Mouse (Mus musculus): ENCODE measurements around the gene Upf1.

The Upf1 gene

DNA sequence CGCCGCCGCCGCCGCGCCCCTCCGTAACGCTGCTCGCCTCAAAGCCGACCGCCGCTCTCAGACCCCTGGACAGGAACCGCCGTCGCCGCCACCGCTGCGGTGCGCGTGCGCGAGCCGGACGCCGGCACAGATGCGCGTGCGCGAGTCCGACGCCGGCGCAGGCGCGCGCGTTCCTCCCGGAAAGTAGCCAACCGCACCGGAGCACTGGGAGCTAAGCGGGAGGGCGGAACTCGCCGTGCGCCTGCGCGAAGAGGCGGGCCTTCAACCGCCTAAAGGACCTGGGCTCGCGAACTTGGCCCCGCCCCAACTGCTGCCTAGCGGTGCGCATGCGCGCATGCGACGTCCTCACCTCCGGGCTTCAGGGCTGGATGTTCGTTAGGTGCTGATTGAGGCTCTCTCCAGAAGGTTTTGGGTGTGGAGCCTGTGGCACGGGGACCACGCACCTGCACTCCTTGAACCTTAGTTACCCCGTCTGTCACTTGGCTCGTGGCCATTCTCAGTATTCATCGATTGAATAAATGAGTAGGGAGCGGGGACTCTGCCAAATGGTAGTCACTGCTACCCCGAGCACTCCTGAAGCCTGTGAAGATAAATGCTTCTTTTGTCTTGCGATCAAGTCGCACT, at the start of gene Upf1:
TSS of gene Upf1 (minus strand) at position 85 of the 624 bp plus-strand sequence.
- in situ Hi-C loops (cut with MboI, MseI), result no loop called here

DNA sequence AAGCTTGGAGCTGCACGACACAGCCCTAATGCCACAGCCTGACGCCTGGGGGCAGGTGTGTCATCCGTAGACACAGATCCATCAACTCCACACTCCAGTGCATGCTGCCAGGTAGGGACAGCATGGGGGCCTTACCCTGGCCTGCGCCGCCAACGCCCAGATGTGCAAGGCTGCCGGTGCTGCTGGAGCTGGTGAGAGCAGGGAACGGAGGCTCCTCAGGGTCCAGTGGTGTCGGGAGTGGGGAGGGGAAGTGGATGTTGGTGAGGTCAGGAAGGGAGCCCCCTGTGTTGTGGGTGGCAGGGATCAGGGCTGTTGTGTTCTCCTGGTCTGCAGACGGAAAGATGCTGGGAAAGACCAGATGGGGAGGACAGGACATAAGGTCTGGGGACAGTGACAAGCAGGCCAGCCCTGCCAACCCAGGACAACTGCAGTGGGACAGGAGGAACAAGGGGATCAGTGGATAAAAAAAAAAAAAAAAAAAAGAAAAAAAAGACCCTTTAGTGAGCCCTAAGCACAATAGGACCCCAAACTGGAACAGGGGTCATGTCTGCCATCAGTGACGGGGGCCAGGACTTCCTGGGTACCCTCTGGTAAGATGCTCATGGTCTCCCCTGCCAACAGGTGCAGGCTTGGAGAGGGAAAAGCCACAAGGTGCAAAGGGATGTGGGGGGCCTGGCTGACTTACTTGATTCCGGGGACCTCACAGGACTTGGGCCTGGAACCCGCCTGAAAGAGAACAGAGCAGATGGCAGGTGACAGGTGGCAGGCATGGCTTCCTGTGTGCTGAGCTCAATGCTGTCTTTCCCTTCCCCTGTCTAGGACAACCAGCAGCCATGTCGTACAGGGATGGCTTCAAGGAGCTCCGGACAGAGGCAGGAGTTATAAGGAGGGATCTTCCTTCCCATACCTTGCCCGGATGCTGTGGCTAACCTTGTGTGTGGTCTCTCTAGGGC, 44.8 kb upstream of the Upf1 start:
- in situ Hi-C loops (cut with MboI, MseI), result no loop called here

DNA sequence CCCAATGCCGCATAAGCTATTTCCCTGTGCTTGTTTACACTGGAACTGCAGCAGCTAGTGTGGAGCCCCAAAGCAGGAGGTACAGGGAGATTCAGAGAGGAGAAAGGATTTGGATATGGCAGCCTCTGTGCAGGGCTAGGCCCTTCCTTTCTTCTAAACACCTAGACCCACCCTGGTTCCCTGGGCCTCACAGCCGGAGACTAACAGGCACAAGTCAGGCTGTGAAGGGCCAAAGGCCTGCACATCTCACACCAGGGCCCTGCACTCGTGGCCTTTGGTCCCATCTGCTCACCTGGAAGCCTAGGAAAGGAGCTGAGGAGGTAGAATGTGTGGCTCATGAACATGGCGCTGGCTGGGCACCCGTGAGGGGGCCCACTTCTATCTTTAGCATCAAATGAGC, 43.1 kb upstream of the Upf1 start:
- in situ Hi-C loops (cut with MboI, MseI), result no loop called here

DNA sequence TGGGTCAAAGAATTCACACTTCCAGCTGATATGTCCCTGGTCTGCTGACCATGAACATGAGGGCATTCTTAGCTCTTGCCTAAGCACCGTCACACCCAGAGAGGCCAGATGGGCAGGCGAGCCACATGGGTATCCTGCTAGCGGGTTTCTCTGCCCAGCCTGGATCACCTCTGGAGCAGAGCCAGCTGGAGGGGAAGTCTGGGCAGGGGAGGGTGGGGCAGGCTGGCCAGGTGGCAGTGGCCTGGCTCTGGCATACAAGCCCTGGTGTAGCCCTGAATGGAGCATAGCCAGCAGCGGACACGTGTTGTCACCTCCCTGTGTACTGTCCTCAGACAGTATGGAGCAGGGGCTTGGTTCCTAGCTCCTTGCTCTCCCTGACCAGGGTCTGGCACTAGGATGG, 42.6 kb upstream of the Upf1 start:
- in situ Hi-C loops (cut with MboI, MseI), result no loop called here

DNA sequence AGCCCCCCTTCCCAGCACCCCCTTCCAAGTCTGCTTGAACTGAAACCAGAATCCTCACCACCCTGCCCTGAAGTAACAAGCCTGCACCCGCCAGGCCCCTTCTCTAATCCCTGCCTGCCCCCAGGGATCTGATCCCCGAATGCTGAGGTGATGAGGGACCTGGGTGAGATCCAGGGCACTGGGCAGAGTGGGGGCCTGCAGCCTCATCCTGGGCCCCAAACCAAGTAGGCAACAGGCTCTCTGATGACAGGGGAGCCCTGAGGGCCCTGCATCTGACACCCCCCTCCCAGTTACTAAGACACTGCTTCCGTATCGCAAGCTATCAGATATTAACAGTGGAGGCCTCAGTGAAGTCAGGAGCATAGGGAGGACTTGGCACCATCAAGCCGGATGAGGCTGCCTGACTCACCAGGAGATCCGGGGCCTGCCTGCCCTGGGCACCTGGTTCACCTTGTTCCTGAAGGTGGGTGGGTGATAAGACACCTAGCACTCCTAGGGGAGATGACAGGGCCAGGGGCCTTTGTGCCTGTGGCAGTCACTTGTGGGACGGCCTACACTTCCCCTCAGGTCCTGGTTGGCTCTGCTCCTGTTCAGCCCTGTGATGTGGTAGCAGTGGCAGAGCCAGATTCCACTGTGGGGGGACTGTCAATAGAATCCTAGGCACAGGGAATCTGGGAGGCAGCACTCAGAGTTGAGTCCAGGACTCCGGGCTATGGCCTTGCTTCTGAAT, 41.4 kb upstream of the Upf1 start:
- in situ Hi-C loops (cut with MboI, MseI), result no loop called here

DNA sequence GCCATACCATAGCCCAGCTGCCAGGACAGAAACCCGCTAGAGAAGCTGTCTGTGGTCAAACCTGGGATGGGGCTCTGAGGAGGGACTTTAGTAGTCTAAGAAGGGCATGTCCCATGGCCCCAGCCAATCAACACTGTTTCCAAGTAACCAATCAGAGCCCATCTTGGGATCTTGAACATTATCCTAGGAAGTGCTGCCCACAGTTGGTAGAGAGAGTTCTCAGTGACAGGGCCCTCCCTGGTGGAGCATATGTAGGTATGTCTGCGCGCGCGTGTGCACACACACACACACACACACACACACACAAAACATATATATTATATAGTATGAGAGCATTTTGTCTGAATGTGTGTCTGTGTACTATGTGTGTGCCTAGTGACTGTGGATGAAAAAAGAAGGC, 40.0 kb upstream of the Upf1 start:
- in situ Hi-C loops (cut with MboI, MseI), result no loop called here

DNA sequence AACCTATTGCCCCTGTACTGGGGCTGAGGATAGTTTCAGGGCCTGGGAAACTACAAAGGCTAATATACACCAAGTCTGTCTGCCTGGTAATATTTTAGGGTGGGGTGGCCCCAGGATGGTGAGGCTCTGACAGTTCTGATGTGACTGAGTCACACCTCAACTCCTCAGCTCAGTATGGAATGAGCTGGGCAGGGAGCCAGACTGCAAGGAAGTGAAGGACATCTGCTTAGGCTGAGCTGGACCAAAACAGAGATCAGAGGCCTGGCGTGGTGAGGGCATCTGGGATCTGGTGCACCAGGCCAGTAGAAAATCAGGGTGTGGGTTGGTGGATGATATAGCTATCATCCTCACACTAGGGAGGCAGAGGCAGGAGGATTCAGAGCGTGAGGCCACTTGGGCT, 36.6 kb upstream of the Upf1 start:
- in situ Hi-C loops (cut with MboI, MseI), result no loop called here

DNA sequence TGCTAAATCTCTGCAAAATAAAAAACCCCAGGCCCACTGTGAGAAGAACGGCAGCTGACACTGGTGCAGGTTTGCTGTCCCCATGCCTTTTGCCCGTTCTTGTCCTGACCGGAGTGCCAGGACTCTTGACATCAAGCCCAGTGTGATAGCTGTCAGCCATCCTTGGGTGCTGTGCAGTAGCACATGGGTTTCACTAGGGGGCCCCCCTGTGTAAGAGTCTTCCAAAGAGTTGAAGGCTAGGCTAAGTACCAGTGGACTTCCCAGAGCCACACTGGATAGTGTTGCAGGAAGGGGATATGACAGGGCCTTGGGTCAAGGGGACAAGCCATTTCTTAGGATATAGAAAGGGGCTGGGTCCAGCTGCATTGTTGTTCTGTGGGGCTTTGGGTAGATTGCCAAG, 30.2 kb upstream of the Upf1 start:
- in situ Hi-C loops (cut with MboI, MseI), result no loop called here

DNA sequence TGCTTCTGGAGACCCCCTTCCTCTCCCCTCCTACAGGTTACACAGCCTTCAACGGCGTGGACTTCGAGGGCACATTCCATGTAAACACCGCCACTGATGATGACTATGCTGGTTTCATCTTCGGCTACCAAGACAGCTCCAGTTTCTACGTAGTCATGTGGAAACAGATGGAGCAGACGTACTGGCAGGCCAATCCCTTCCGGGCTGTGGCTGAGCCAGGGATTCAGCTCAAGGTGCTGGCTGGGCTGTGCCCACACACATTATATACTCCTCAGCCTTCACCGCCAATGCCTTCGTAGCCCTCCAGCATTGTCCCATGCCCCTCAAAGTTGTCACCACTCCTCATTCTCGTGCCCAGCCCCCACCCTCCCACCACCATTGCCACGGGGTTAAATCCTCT, 27.0 kb upstream of the Upf1 start:
- in situ Hi-C loops (cut with MboI, MseI), result no loop called here

DNA sequence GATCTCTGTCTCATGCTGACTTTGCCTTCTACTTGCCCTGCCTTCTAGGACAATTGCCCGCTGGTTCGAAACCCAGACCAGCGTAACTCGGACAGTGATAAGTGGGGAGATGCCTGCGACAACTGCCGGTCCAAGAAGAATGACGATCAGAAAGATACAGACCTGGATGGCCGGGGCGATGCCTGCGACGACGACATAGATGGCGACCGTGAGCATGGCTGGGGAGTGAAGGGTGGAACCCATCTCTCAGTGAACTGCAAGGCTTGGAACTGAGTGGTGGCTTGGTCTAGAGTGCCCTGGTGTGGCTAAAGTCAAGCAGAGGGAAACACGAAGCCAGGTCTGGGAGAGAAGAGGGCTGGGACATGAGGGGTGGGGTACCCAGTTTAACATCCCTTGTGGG, 24.0 kb upstream of the Upf1 start:
- in situ Hi-C loops (cut with MboI, MseI), result loop anchor here in 1 of 2 experiments (5.0 kb wide), 1 partner anchor 115 kb away; the partner anchor contains the start of gene Crlf1

DNA sequence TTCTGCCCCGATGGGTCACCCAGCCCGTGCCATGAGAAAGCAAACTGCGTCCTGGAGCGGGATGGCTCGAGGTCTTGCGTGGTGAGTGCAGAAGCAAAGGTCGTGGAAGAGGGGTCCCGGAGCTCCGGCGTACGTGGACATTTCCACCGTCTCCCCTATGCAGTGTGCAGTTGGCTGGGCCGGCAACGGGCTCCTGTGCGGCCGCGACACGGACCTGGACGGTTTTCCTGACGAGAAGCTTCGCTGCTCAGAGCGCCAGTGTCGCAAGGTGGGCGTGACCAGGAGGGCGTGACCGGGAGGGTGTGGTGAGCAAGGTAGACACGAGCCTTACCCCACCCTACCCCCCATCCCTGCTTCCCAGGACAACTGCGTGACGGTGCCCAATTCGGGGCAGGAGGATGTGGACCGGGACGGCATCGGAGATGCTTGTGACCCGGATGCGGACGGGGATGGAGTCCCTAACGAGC, 23.2 kb upstream of the Upf1 start:
- in situ Hi-C loops (cut with MboI, MseI), result loop anchor here in 1 of 2 experiments (5.0 kb wide), 1 partner anchor 116 kb away; the partner anchor contains the start of gene Crlf1

DNA sequence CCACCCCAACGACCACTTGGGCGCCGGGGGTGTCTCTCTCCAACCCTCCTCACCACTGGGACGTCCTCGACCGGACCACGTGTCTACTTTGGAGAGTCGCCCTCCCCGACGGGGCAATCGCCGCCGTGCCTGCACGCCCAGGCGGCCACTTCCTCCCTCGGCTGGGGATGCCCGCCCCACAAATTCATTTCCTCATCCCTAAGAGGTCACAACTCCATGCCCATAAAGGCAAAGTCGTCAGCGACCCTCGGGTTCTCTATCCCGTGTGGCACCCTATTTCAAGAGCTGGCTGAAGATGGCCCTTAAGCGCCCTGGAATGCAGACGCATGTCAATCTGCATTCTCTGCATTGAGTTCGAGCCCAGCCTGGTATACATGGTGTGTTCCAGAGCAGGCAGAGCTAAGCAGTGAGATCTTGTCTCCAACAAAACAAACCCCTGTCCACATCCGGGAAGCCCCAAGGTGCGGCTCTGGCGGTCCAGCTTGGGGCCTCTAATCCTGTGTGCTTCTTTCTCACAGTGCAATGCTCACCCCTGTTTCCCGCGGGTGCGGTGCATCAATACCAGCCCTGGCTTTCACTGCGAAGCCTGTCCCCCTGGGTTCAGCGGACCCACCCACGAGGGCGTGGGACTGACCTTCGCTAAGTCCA, 22.3 kb upstream of the Upf1 start:
- in situ Hi-C loops (cut with MboI, MseI), result loop anchor here in 1 of 2 experiments (5.0 kb wide), 1 partner anchor 117 kb away; the partner anchor contains the start of gene Crlf1

DNA sequence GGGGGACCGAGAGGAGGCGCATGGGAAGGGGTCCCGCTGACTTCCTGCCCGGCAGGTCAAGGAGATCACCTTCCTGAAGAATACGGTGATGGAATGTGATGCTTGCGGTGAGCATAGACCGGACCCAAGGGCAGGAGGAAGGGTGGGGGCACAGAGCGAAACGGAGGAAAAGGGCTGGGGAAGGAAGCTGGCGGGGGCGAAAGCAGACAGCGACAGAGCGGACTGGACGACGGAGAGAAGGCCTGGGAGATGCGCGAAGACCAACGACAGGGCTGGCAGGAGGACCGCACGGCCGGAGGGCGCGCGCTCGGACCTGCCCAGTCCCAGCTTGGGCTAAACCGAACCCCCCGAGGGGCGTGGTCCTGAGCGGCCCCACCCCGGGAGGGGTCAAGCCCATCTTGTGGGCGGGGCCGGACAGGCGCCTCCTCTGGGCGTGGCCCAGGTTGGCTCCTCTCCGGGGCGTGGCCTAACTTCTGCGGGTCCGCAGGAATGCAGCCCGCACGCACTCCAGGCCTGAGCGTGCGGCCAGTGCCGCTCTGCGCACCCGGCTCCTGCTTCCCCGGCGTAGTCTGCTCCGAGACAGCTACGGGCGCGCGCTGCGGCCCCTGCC, 21.3 kb upstream of the Upf1 start:
- in situ Hi-C loops (cut with MboI, MseI), result loop anchor here in 1 of 2 experiments (5.0 kb wide), 1 partner anchor 1278 kb away; no protein-coding TSS in a partner anchor

DNA sequence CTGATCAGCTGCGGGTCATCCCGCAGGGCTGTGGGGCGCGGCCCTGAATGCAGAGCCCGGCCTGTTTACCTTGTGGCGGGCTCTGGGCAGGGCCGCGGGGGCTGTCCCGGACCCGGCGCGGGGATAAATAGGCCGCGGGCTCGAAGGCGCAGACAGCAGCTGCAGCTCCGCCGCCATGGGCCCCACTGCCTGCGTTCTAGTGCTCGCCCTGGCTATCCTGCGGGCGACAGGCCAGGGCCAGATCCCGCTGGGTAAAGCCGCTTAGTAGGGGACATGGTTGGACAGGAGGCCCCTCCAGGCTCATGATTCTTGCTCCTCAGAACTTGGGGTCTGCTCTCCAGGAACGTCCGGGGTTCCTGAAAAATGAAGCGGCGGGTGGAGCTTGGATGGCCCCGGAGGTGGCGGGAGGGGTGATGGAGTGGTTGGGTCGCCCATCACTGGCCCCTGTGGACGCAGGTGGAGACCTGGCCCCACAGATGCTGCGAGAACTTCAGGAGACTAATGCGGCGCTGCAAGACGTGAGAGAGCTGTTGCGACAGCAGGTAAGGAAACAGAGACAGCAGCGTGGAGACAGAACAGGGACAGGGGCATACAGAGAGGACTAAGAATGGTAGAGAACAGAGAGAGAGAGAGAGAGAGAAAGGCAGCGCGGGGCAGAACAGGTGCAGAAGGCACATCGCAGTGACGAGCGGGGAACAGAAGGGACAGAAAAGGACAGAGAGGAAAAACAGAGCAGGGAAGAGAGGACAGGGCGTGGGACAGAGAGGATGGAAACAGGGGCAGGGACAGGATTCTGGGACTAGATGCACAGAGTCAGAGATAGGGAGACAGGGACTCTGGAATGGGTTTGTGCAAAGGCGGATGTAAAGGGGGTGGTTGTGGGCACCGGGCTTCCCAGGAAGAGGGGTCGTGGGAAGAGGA, 20.6 kb upstream of the Upf1 start, which contains the start of gene Comp:
TSS of gene Comp (plus strand) at position 162 of the 921 bp plus-strand sequence.
- in situ Hi-C loops (cut with MboI, MseI), result loop anchor here in 1 of 2 experiments (5.0 kb wide), 1 partner anchor 1279 kb away; no protein-coding TSS in a partner anchor

DNA sequence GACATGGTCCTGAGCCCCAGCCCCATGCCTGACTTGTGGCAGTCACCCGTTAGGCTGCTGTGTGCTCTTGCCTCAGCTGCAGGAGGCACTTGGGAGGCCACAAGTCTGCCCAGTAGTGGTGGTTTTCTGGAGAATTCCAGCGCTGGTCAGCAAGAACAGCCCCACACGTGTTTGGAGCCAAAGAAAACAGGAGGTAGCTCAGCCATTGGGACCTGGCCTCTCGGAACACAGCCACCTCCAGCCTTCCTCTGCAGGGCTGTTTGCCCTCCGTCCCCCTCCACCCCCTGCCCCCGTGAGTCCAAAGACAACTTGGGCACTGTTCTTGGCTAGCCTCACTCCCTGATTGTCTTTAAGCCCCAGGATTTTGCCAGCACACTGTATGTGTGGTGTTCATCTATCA, 18.9 kb upstream of the Upf1 start:
- in situ Hi-C loops (cut with MboI, MseI), result loop anchor here in 1 of 2 experiments (5.0 kb wide), 1 partner anchor 1280 kb away; no protein-coding TSS in a partner anchor

DNA sequence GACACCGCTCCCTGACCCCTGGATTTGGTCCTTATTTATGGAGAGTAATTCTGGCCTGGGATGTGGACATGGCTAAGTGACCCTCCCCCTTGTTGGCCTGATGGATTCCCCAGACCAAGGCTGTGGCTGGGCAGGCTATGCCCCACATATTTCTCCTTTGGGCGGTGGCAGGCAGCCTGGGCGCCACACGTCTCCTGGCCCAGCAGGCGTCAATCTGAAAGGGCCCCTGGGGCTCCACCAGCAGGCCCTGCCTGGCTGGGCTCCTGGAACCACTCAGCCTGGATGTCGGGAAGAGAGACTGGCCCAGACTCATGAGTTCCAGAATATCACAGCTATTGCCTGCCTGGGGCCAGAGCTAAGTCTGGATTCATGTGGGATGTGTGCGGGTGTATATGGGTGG, 17.4 kb upstream of the Upf1 start:
- in situ Hi-C loops (cut with MboI, MseI), result loop anchor here in 1 of 2 experiments (5.0 kb wide), 1 partner anchor 1282 kb away; no protein-coding TSS in a partner anchor

DNA sequence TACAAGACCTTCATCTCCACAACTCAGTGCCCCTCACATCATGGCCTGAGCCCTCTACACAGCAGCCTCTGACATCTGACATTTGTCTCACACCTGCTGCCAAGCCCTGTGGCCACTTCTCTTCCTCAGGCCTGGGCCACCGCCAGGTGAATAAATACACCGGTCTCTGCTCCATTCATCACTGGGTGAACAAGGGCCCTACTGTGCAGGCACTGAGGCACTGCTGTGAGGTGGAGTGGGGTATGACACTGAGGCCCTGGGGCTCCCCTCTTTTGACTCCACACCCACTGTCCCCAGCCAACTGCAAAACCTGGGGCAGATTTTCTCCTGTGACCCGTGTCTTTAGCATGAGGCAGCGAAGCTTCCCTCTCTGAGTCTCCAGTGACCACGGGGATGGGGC, 13.5 kb upstream of the Upf1 start:
- in situ Hi-C loops (cut with MboI, MseI), result no loop called here

DNA sequence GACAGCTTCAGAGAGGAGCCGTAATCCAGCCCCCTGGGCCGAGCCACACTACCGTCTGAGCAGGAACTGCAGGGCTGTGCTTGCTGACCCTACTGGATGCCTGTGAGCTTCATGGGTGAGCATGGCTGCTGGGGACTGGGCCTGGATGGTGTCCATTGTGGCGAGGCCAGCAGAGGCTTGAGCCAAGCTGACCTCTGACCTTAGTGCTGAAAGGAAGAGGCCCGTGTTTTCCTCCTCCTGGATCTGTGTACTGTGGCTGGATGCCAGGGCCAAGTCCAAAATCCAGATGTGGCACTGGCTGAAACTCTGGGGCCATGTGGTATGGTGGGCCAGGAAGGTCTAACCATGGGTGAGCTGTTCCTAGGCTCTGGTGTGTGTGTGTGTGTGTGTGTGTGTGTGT, 11.0 kb upstream of the Upf1 start:
- in situ Hi-C loops (cut with MboI, MseI), result no loop called here

DNA sequence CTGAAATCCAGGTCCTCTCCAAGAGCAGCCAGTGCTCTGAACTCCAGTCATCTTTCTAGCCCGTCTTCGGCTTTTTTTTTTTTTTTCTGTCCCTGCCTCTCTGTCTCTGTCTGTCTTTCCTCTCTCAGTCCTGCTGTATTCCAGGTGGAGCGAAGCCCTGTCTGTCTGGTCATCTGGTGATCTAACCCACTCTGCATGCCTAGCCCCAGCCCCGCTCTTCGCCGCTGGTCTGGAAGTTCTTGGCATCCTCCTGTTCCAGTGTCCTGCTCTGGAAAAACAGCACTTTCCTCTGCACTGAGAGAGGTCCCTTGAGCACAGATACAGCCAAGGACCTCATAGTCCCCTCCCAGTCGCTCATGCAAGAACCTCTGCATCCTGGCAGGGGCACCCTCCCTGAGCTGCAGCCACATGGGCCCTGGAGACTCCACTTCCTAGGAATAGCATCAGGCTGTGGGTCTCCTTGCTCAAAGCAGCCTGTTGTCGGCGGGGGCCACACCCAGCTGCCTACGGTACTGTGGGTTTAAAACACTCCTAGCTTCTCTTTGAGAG, 8.5 kb upstream of the Upf1 start:
- in situ Hi-C loops (cut with MboI, MseI), result no loop called here
